Mouse (Mus musculus): ENCODE measurements around the gene Cilp2. TPM values are rescaled to one million over a fixed set of nuclear protein-coding genes. Genes with fewer than 3 reads are reported as not detected.
A peak's percentile ranks its signal among the peaks of the same experiment; 100 is the strongest.

Cilp2 gene
- 1 to 10 TPM; 1.2 to 1.3 TPM for total RNA-seq (2021)

DNA sequence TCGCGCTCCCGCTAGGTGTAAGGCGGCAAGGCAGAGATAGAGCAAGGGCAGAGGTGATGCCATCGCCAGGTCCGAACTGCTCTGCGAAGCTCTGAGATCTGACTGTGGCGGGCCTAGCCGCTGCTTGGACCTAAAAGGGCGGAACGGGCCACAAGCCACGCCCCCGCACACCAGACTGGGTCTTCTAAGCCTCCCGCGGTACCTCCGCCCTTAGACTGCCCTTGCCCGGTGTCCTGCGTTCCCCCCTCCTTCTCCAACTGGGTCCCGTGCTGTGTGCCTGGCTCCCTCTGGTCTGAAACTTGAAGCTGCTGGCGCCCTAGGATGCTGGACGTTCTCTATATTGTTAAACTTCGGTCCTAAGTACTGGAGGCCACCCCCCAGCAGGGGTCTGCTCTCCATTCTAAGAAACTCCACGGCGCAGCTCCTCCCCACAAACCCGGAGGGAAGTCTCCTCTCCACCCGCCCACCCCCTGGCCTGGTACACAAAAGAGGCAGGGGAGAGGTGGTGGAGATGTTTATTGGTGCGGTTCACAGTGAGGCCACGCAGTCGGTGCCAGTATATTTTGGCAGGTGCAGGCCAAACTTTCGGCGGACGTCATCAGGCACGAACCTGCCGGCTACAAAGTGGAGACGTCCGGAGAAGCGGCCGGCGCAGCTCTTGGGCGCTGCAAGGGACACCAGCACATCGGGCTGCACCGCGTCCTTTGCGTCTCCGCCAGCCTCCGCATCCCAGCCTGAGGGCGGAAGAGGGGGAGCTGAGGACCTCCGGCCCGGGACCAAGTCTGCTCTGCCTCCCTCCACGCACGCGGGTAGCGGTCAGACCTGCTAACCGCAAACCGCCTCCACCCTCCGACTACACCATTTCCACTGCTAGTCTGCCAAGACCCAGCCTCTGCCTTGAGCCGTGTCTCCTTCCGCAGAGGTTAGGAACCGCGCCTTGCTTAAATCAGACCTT, at the start of gene Cilp2:
Gene Cilp2, minus strand, starts transcription at position 399 of the 955 bp plus-strand sequence.
- peak; percentile 40 to 49 for DNase-seq
- intact Hi-C loops (cut with DNase I), result no loop called here

DNA sequence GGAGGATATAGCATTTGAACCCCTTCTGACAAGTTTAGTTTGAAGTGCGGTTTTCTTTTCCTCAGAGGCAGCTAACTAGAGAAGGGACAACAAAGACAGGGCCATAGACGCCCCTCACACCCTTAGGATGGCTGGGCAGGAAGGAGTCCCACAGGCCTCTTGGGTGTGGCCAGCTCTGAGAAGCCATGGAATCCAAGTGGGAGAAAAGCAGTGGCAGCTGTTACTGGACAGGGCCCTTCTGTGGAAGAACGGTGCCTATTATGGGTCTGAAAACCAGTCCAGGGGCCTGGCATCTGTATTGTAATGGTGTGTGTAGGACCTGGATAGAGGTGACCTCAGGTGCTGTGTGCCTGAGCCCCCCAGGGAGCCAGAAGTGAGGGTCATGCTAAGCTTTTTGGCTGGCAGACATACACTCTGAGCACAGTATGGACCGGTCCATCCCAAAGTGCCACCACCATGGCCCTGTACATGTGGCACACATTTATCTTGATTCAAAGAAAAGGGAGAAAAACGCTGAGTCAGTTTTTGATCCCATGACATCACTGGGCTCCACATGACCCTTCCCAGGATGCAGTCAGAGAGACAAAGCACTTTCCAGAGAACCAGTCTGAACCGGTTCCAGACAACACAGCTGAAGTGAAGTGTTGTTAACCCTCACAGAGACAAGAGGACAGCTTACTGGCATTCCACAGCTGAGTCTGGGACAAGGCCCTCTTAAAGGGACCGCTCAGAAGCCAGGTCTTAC, 48.7 kb upstream of the Cilp2 start:
- intact Hi-C loops (cut with DNase I), result no loop called here
- DNase-seq, result peak; percentile 86 to 89

DNA sequence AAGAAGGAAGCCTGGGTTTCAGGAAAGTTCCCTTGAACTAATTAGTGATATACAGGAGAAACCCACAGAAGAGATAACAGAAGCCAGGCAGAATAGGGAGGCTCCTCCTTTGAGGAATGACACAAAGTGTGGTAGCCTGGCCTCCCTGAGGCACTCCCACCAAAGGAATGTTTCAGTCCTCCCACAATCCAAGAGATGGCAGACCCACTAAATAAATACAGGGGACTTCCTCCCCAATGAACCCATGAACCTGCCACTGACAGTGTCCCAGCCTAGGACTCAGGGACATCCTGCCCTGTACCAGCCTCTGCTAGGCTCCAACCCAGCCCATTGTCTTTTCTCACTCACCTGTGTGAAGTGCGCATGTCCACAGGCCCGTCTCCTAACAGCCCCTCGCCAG, 47.9 kb upstream of the Cilp2 start:
- intact Hi-C loops (cut with DNase I), result loop anchor here (2.0 kb wide), 1 partner anchor 15 kb away; no protein-coding TSS in a partner anchor

DNA sequence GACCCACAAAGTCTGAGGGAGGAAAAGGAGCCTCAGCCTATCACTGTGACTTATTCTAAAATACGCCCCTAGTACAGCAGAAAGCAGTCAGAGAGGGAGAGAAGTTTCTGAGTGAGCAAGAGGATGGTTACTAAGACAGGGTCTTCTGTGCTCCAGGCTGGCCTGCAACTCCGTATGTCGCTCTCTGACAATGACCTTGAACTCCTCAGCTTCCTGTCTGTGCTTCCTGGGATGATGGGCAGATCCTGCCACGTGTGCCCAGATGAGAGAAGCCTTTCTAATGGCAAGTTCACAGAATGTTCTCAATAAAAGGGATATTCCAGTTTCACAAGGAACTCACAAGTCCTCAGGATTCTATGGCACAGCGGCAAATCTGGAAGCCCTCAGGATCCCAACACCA, 47.1 kb upstream of the Cilp2 start:
- DNase-seq, result no peak
- intact Hi-C loops (cut with DNase I), result loop anchor here (2.0 kb wide), 1 partner anchor 14 kb away; no protein-coding TSS in a partner anchor

More for the DNA sequence above, 47.9 kb upstream of the Cilp2 start:
- DNase-seq, result no peak

DNA sequence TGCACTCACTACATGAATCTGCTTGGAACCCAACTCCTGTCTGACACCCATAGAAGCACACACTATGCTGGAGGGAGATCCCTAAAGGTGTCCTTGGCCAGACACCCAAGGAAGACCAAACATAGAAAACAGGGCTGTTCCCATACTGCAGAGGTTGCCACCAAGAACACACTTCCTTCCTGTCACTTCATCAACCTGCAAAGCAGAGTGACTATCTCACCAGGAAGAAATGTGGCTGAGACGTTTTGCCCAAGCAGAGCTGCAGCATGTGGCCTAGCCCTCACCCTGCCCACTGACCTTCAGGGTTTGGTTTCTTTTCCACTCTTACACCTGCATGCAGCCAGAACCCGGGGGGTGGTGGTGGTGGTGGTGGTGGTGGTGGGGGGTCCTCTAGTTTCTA, 46.3 kb upstream of the Cilp2 start:
- no peak for DNase-seq
- intact Hi-C loops (cut with DNase I), result loop anchor here (2.0 kb wide), 1 partner anchor 13 kb away; no protein-coding TSS in a partner anchor

DNA sequence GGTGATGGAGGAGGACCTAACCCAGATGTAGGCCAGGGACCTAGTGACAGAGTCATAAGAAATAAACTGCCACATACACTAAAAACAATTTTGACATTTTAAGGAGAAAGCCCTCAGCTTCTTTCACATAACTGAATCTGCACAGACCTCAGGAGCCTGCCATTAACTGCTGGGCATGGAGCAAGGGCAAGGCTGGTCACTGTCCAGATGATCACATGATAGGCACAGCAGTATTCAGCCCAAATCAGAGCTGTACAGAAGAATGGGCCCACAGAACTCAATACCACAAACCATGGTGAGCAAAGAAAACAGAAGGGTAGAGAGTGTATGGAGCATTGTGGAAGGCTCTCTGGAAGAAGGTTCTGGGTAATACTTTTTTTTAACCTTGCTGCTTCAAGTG, 39.4 kb upstream of the Cilp2 start:
- intact Hi-C loops (cut with DNase I), result no loop called here
- DNase-seq, result no peak

DNA sequence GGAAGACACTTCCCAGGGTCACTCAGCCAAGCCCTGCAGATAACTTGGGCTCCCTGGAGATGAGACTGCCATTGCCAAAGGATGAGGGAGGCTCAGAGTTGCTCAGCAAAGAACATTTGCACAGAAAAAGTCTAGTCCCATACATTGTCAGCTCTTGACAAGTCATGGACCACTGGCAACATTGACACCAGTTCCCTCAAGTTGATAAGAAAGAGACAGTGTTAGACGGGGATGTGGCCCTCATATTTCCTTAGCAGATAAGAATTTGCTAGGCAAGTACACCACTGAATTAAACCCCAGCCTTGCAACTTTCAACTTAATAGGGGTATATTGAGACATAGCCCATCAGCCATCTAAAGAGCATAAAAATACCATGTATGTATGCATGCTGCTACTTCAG, 36.5 kb upstream of the Cilp2 start:
- DNase-seq, result no peak
- intact Hi-C loops (cut with DNase I), result no loop called here

DNA sequence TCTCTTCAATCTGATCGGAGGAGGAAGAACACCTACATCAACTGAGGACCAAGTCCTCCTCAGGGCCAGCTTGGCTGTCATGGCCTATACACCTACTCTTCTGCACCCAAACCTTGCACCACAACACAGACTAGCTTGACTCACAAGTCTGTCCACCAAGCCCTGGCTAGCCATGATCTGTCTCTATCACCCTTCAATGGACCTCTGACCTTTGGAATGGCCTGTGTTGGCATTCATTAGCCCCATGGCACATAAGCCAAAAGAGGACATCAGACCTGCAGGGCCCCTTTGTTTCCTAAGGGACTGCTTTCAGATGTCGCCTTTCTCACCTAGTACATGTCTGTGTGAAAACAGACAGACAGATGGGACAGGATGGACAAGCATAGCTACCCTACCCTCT, 33.7 kb upstream of the Cilp2 start:
- intact Hi-C loops (cut with DNase I), result loop anchor here (2.0 kb wide), 2 partner anchors 14 to 52 kb away; no protein-coding TSS in a partner anchor
- no peak for DNase-seq

DNA sequence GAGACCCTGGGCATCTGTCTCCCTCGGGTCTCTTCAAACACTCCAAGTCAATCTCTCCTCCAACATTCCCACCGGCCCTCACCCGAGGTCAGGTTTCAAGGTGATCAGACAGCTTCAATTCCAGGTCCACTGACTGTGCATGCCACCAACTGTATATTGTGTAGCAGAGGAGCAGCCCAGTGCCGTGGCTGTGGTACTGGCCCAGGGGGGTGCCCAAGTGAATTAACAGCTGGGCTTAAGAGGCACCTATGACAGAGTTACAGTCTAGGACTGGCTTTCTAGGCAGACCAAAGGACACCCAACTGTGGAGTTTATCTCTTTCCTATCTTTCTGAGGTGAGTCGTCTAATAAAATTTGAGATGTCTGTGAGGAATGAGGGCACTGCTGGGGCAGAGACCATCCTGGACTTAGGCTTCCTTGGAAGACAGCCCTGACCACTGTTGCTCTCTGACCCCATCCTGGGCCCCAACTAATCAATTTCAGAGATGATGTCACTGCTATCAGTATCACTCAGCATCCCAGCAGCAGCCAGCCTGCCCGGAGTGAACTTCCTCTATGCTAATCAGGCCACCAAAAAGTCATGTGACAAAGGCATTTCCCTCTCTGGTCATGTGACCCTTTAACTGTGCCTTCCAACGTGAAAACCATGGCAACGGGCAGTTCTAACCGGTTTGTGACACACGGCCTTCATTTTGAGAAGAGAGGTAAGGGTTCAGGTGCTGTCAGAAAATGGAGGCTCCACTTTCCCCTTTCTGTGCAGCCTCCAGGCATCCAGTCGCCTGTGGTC, 32.6 kb upstream of the Cilp2 start:
- peak; percentile 69 to 78 for DNase-seq
- intact Hi-C loops (cut with DNase I), result loop anchor here (1.0 to 5.0 kb wide), 5 partner anchors 15 to 247 kb away; partner anchors contain the start of gene Ncan

DNA sequence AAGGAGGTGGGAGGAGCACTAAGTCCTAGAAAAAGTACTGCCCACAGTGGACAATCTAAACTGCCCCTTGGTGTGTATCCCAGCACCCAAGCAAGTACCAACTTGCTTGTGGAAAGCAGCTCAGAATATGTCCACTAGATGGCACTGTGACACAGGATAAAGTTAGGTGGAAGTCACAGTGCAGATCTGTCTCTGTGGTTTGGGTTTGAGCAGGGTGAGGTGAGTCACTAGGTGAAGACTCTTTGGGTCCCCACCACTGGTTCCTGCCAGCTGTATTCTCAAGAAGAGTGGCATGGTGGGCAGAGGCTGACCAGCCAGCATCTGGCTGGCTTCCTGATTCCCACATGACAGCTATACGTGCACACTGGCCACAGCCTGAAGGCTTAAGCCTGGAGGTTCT, 31.5 kb upstream of the Cilp2 start:
- intact Hi-C loops (cut with DNase I), result loop anchor here (1.0 to 5.0 kb wide), 3 partner anchors 82 to 248 kb away; partner anchors contain the start of gene Ncan
- peak; percentile 88 to 91 for DNase-seq

DNA sequence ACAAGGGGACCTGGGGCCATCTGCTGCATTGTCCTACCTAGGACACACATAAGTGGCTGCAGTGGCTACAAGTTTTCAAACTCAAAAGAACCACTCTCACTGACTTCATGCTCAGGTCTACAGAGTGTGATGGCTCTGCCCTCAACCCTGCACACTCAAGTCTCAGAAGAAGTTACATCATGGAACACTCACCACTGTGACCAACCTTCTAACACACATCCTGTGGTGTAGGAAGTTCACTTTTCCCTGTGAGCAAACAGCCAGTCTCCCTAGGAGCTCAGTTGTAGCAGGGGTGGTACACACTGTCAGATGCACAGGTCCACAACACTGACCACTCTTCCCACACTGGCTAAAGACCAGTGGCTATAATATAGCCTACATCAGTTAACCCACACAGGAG, 31.0 kb upstream of the Cilp2 start:
- no peak for DNase-seq
- intact Hi-C loops (cut with DNase I), result loop anchor here (2.0 to 5.0 kb wide), 2 partner anchors 204 to 248 kb away; partner anchors contain the start of gene Ncan

DNA sequence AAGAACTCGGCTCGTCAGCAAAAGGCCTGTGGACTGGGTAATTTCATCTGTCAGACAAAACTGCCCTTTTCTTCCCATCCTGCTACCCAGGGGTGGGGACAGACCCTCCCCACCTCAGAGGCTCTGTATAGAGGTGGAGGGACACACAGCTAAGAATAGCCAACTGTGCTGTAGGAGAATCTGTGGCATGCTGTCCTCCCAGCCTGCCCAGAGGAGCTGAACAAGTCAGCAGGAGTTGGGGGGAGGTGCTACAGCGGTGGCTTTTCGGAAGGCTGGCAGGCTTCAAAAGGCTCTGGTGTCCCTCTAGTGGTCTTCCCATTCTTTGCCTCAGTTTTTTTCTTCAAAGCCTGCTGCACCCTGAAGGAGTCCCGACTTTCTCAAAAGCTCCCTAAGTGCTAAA, 28.3 kb upstream of the Cilp2 start:
- intact Hi-C loops (cut with DNase I), result loop anchor here (5.0 kb wide), 1 partner anchor 207 kb away; the partner anchor contains the start of gene Ncan
- DNase-seq, result peak; percentile 57 to 67

DNA sequence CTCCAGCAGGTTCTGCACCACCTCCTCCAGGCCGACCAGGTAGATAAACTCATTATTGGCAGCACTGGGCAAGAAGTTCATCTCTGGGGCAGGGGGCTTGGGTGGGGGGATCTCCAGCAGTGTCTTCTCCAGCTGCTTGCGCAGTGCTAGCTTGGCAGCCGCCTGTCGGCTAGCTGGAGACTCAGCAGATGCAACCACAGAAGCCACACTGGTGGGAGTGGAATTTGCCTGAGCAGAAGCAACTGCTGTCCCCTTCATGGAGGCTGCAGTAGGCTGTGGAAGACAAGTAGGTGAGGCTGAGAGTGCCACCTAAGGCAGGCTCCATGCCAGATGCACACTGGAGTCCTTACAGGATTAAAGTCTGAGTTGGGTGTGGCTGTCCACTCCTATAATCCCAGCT, 27.0 kb upstream of the Cilp2 start:
- no peak for DNase-seq
- intact Hi-C loops (cut with DNase I), result no loop called here

DNA sequence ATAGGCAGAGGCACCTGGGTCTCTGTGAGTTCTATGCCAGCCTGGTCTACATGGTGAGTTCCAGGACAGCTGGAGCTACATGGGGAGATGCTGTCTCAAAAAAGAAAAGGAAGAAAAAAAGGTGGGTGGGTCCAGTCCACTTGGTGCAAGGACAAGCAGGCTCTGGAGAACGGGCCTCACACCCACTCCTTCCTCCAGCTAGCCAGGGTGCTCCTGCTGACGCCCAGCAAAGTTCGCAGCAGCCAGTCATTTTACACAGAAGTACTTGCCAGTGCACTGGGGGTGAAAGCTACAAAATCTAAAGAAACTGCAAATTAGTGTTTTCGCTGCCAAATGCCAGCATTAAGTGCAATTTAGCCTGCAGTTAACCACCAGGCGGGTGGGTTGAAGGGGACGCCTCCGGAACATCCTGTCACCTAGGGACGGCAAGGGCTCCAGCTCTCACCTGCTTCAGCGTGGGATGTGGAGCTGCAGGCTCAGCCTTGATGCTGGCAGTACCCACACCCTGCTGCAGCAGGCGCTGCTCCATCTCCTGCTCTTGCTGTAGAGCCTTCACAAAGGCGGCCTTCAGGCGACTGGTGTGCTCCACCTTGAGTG, 25.1 kb upstream of the Cilp2 start:
- intact Hi-C loops (cut with DNase I), result loop anchor here (1.0 kb wide), 1 partner anchor 38 kb away; no protein-coding TSS in a partner anchor
- no peak for DNase-seq

DNA sequence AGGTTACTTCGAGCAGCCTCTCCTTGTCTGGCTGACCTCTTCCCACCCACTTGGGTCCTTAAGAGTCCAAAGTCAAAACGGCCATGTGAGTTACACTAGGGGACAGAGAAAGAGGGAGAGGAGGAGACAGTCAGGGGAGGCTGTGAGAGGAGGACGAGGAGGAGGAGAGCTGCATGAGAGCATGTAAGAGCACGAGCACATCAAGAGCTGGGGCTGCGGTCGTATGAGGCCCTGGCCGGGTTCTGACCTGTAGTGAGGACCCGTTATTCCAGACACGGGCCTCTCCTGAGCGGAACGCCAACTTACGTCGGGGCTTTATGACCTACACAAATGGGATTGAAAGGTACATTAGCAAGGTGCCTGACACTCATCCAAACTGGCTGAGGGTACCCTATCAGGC, 24.4 kb upstream of the Cilp2 start:
- intact Hi-C loops (cut with DNase I), result no loop called here
- no peak for DNase-seq

DNA sequence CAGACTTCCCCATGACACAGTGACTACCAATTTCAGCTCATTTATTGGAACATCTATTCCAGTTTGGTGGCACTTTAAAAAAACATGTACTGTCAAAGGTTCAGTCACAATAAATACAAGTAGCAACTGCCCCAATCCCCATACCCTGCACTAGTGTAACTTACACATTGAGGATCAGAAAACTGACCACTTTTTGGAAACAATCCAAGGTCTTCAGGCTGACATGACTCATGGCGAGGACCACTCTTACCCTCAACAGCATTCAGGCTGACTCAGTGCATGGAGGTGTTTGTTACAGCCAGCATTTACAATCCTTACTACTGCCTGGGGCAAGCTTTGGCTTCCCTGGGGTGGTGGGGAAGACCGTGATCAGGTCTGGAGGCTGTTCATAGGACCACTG, 19.6 kb upstream of the Cilp2 start:
- intact Hi-C loops (cut with DNase I), result no loop called here

DNA sequence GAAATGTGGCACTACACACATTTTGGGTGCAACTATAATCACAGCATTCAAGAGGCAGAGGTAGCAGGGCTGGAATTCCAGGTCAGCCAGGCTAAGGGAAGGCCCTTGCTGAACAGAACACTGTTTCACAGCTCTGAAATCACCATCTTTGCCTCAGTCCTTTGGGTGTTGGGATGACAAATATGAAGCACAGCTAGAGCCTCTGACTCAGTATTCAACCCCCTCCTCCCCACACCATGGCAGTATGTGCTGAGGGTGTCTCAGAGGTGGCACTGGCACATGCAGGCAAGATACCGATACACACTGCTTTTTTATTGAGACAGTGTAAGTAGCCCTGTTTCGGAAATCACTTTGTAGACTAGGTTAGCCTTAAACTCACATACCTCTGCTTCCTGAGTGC, 18.8 kb upstream of the Cilp2 start:
- intact Hi-C loops (cut with DNase I), result no loop called here

More for the DNA sequence above, 19.6 kb upstream of the Cilp2 start:
- DNase-seq, result no peak

DNA sequence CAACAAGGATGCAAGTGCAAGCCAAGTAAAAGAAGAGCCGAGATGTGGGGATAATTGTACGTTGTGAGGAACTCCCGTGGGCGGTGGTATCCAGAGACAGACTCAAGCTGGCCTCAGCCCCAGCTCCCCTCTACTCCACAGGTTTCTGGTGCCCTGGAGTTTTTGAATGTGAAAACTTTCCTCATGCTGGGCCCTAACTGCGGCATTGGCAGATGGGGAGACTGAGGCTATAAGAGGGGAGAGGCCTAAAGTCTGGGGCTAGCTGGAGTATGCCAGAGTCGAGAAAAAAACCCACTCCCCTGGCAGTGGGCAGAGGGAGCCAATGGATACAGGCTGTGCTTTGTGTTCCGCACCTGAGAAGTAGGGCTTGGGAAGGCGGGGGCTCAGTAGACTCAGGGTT, 16.6 kb upstream of the Cilp2 start:
- intact Hi-C loops (cut with DNase I), result no loop called here
- DNase-seq, result no peak

More for the DNA sequence above, 18.8 kb upstream of the Cilp2 start:
- DNase-seq, result no peak

DNA sequence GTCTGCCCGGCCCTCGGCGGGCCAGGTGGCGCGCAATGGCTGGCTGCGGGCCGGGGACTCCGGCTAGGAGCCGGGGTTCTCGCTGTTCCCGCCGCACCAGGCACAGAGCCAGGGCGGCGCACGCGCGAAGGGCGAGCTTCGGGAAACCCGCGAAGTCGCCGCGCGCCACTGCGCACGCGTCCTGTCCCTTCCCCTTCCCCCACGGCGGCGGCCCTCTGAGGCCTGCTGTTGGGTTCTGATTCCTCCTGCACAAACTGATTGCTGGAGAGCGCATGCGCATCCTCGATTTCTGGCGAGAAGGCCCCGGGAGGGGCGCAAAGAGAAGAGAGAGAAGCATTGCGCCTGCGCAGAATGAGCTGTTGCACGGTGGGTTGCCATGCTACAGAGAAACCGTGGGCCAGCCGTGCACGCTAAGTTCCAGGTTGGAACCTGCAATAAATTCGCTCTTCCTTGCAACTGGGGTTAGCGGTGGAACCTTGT, 15.6 kb upstream of the Cilp2 start:
- DNase-seq, result peak; percentile 99
- intact Hi-C loops (cut with DNase I), result no loop called here
